Mouse (Mus musculus) CH12.LX (cell line): ENCODE results near the gene Srebf2. TPM values are rescaled to one million over a fixed set of nuclear protein-coding genes. Genes with fewer than 3 reads are reported as not detected.

Source experiments
- DNase-seq: peaks from one replicate; pipeline ENCODE4 v3.0.0-alpha.2; 2013; ENCODE audit errors: extremely low read depth
- H3K27ac ChIP-seq: 2 replicates; pipeline ENCODE4 v1.5.1; 2012; ENCODE audit warnings: low read depth, mild to moderate bottlenecking, control low read depth, moderate library complexity; ENCODE audit not compliant: insufficient read depth
- H3K27me3 ChIP-seq: replicated peaks from 2 replicates; pipeline ENCODE3; 2012; ENCODE audit warnings: inconsistent platforms
- H3K36me3 ChIP-seq, 2 experiments: replicated peaks in 1 of 2; 2 replicates each; pipeline versions ENCODE3 to v1.6.1; 2012; ENCODE audit warnings: inconsistent platforms in 1 of 2, low read length in 1 of 2, mild to moderate bottlenecking in 1 of 2, mixed read lengths in 1 of 2, moderate library complexity in 1 of 2; ENCODE audit not compliant: control insufficient read depth in 1 of 2, insufficient read depth in 1 of 2
- H3K4me1 ChIP-seq, 2 experiments: 2 replicates each; pipeline ENCODE4 v1.6.1; 2012; ENCODE audit warnings: inconsistent platforms in 1 of 2, moderate library complexity in 1 of 2; ENCODE audit not compliant: insufficient read depth in 2 of 2, control insufficient read depth in 1 of 2
- H3K4me2 ChIP-seq: 2 replicates; pipeline ENCODE4 v1.6.1; 2012; ENCODE audit warnings: low read depth, mild to moderate bottlenecking, control low read depth; ENCODE audit not compliant: poor library complexity, insufficient read depth, severe bottlenecking
- H3K4me3 ChIP-seq, 3 experiments: fragments of 150-350 bp in 1 of 3; sonication (generic) in 1 of 3; replicated peaks in 1 of 3; 2 replicates each; pipeline versions ENCODE3 to v1.5.1; 2011 to 2012; ENCODE audit warnings: low read depth in 2 of 3, low read length in 2 of 3, mild to moderate bottlenecking in 2 of 3, moderate library complexity in 2 of 3, control low read depth in 1 of 3, improper control_type of control experiment in 1 of 3, inconsistent platforms in 1 of 3, mixed read lengths in 1 of 3; ENCODE audit not compliant: poor library complexity in 1 of 3
- H3K79me2 ChIP-seq: replicated peaks from 2 replicates; pipeline ENCODE4 v1.6.1; 2012; ENCODE audit warnings: mild to moderate bottlenecking, moderate library complexity; ENCODE audit not compliant: control insufficient read depth, poor library complexity, insufficient read depth, severe bottlenecking; ENCODE audit errors: extremely low read depth
- H3K9ac ChIP-seq: 2 replicates; pipeline ENCODE4 v1.6.1; 2012; ENCODE audit warnings: low read depth, mild to moderate bottlenecking, control low read depth, moderate library complexity; ENCODE audit not compliant: insufficient read depth
- H3K9me3 ChIP-seq: replicated peaks from 2 replicates; pipeline ENCODE3; 2012; ENCODE audit warnings: low read length, inconsistent platforms, mixed read lengths
- BHLHE40 ChIP-seq: IDR thresholded peaks from 2 replicates; pipeline ENCODE4 v1.6.1; 2011; ENCODE audit warnings: mild to moderate bottlenecking, low read depth, low read length, improper control_type of control experiment
- CHD1 ChIP-seq: IDR thresholded peaks from 2 replicates; pipeline ENCODE4 v1.6.1; 2012; ENCODE audit warnings: low read depth, low read length, improper control_type of control experiment, inconsistent platforms
- E2F4 ChIP-seq: IDR thresholded peaks from 2 replicates; pipeline ENCODE4 v1.6.1; 2011; ENCODE audit warnings: low read depth, low read length, improper control_type of control experiment; ENCODE audit not compliant: insufficient replicate concordance
- EP300 ChIP-seq: IDR thresholded peaks from 2 replicates; pipeline ENCODE4 v1.6.1; 2011; ENCODE audit warnings: low read length, improper control_type of control experiment
- ETS1 ChIP-seq: conservative IDR thresholded peaks from 2 replicates; pipeline ENCODE4 v1.6.1; 2012; ENCODE audit warnings: low read depth, mild to moderate bottlenecking, inconsistent platforms, low read length, improper control_type of control experiment, moderate library complexity
- HCFC1 ChIP-seq: IDR thresholded peaks from 2 replicates; pipeline ENCODE4 v1.6.1; 2012; ENCODE audit warnings: low read depth, mild to moderate bottlenecking, inconsistent platforms, low read length, improper control_type of control experiment
- IRF4 ChIP-seq: IDR thresholded peaks from 2 replicates; pipeline ENCODE4 v1.6.1; 2014; ENCODE audit warnings: low read depth, mild to moderate bottlenecking, inconsistent platforms, low read length, improper control_type of control experiment
- JUN ChIP-seq: IDR thresholded peaks from 2 replicates; pipeline ENCODE4 v1.6.1; 2011; ENCODE audit warnings: low read depth, mild to moderate bottlenecking, low read length, improper control_type of control experiment, moderate library complexity; ENCODE audit not compliant: insufficient read depth
- MAX ChIP-seq: IDR thresholded peaks from 2 replicates; pipeline ENCODE4 v1.6.1; 2011; ENCODE audit warnings: low read length, improper control_type of control experiment
- MAZ ChIP-seq: IDR thresholded peaks from 2 replicates; pipeline ENCODE4 v1.6.1; 2012; ENCODE audit warnings: low read depth, mild to moderate bottlenecking, inconsistent platforms, low read length, improper control_type of control experiment, moderate library complexity
- MEF2A ChIP-seq: IDR thresholded peaks from 2 replicates; pipeline ENCODE4 v1.6.1; 2014; ENCODE audit warnings: low read depth, mild to moderate bottlenecking, inconsistent platforms, low read length, improper control_type of control experiment, borderline replicate concordance
- MXI1 ChIP-seq: IDR thresholded peaks from 2 replicates; pipeline ENCODE4 v1.6.1; 2011; ENCODE audit warnings: mild to moderate bottlenecking, low read depth, low read length, improper control_type of control experiment
- MYC ChIP-seq: IDR thresholded peaks from 2 replicates; pipeline ENCODE4 v1.6.1; 2011; ENCODE audit warnings: low read depth, mild to moderate bottlenecking, improper control_type of control experiment, low read length
- NELFE ChIP-seq: IDR thresholded peaks from 2 replicates; pipeline ENCODE4 v1.6.1; 2011; ENCODE audit warnings: low read depth, low read length, improper control_type of control experiment
- POLR2A ChIP-seq: IDR thresholded peaks from 2 replicates; pipeline ENCODE4 v1.6.1; 2011; ENCODE audit warnings: low read depth, mild to moderate bottlenecking, improper control_type of control experiment, low read length
- POLR2AphosphoS2 ChIP-seq: IDR thresholded peaks from 2 replicates; pipeline ENCODE4 v1.6.1; 2011; ENCODE audit warnings: low read depth, low read length, improper control_type of control experiment
- SIN3A ChIP-seq: IDR thresholded peaks from 2 replicates; pipeline ENCODE4 v1.6.1; 2012; ENCODE audit warnings: low read length, improper control_type of control experiment, inconsistent platforms
- SMC3 ChIP-seq: IDR thresholded peaks from 2 replicates; pipeline ENCODE4 v1.6.1; 2011; ENCODE audit warnings: low read depth, low read length, improper control_type of control experiment
- TBP ChIP-seq: conservative IDR thresholded peaks from 2 replicates; pipeline ENCODE4 v1.6.1; 2011; ENCODE audit warnings: low read depth, low read length, improper control_type of control experiment
- TCF12 ChIP-seq: IDR thresholded peaks from 2 replicates; pipeline ENCODE4 v1.6.1; 2014; ENCODE audit warnings: low read depth, mild to moderate bottlenecking, inconsistent platforms, low read length, improper control_type of control experiment
- USF1 ChIP-seq: IDR thresholded peaks from 2 replicates; pipeline ENCODE4 v1.6.1; 2014; ENCODE audit warnings: low read depth, mild to moderate bottlenecking, inconsistent platforms, low read length, improper control_type of control experiment
- ZC3H11A ChIP-seq: IDR thresholded peaks from 2 replicates; pipeline ENCODE4 v1.6.1; 2012; ENCODE audit warnings: low read depth, mild to moderate bottlenecking, inconsistent platforms, low read length, improper control_type of control experiment
- ZNF384 ChIP-seq: IDR thresholded peaks from 2 replicates; pipeline ENCODE4 v1.6.1; 2012; ENCODE audit warnings: low read depth, low read length, improper control_type of control experiment, inconsistent platforms
- dilution Hi-C: fragments of 300-500 bp; cut with MboI; formaldehyde crosslinking; loops from 2 replicates; pipeline ENCODE4 v1.14.3; 2020; ENCODE audit warnings: low sequenced_read_pairs; ENCODE audit not compliant: extremely low pct_unique_long_range_greater_than_20kb, extremely low pct_ligation_motif_present
- in situ Hi-C: fragments of 300-500 bp; cut with MboI; formaldehyde crosslinking; loops from 3 replicates; pipeline ENCODE4 v1.14.3; 2019; ENCODE audit warnings: low sequenced_read_pairs, low pct_ligation_motif_present, low pct_unique_long_range_greater_than_20kb, mixed read lengths
- polyA plus RNA-seq: library from polyadenylated mRNA; unstranded; fragments of >175 nt; gene quantifications from 2 replicates; pipeline ENCODE4 v1.2.1, GENCODE M21; 2012; ENCODE audit warnings: low read depth; ENCODE audit not compliant: insufficient read length
- total RNA-seq, 2 experiments: library from RNA; depleted of rRNA; stranded (reverse); fragments of 300-350 nt in 1 of 2; fragments of >200 nt in 1 of 2; gene quantifications; 2 replicates each; pipeline ENCODE4 v1.2.3; 2012 to 2014

Gene Srebf2
- total and polyA plus RNA-seq, 3 experiments, result 94.3 to 253 (median 159) TPM

DNA sequence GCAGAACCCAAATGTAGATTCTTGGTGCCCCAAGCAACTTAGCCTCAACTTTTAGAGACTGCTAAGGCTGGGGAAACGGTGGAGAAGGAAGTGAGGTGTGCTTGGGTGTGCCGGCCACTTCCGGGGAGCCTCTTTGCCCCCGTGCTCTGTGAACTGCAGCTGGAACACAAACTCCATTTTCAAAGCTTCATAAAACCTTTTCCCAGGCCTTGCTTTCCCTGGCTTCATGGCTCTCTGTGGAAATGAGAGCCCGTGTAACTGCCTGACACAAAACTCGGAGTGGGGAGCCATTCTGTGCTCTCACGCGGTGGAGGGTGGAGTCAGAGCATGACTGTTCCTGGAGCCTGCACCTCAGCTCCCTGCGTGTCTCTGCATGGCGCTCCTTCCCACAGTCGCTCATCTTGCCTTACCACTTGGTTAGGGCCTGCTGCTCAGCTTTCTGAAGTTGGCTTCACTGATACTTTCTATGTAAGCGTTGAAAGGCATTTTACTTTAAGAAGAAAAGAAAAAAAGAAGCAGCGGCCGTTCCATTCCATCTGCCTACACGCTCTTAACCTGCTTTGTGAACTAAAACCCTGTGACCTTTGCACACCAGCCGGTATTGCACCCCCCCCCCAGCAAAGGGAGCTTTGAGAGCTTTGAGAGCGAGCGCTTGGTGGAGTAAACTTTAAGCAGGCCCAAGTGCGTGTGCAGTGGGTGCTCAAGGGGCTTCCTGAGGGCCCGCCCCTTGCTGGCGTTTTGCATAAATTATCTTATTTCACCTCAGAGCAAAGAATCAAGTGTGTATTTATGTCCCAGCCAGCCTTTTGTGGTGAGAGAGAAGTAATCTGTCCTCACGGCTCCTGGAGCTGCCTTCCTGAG lies 19.5 kb downstream of the Srebf2 start (continued):
- peak; percentile 11; the same call in 1 of the 2 replicates for TF ChIP-seq ETS1
- TF ChIP-seq HCFC1, result peak; percentile 44
- peak; percentile 32; the same call in 1 of the 2 replicates for TF ChIP-seq TCF12
- TF ChIP-seq POLR2A, result peak; percentile 60
- TF ChIP-seq NELFE, result peak; percentile 20; the same call in 1 of the 2 replicates
- no peak for TF ChIP-seq JUN
- peak; percentile 22; the same call in 1 of the 2 replicates for TF ChIP-seq POLR2AphosphoS2
- TF ChIP-seq TBP, result 0 out of 2 replicates have a peak, but pooled peaks have one; percentile 31
- TF ChIP-seq E2F4, result no peak
- peak; percentile 50 for TF ChIP-seq SIN3A
- TF ChIP-seq ZC3H11A, result no peak
- no peak for TF ChIP-seq SMC3
- no peak for TF ChIP-seq ZNF384
- TF ChIP-seq MAX, result no peak; the same call in 1 of the 2 replicates
- TF ChIP-seq MYC, result peak; percentile 71

DNA sequence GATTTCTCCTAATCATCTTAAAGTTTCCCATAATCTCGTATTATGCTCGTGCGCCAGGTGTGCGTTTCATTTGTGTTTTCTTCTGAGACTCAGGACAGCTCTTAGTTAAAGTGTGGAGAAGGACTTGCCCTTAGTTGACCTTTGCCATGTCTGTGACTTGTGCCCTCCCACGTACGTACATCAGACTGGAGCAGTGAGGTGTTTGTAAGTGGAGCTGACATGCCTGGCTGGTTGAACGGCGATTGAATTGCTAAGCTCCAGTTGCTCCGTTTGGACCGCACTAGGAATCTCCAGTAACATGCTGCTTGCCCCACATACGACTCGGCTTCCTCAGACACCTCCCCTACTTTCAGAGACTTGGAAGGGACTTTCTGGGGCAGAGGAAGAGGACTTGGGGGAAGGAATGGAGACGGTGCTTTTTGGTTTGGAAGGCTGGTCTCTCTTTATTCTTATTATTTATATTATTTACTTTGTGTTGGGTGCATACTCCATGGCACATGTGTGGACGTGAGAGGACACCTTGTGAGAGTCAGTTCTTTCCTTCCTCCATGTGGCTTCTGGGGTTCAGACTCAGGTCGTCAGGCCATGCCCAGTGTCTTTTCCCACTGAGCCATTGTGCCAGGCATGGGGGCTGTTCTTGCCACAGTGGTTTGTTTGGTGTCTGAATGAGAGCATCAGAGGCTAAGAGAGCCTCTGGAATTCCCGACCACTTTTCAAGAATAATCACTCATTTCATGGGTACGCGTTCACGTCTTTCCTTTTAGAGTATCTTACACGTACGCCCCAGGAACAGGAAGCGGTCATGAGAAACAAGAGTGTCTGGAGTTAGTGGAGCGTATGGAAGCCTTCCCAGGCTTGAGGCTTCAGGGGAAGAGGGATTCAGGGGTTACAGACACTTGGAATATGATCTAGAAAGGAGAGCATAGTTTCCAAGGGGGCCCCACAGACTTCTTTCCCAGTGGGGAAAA lies 20.5 kb downstream of the Srebf2 start:
- DNase-seq, result no peak
- H3K4me3 ChIP-seq, result peak overlapping the region; percentile 13 to 41 (median 28)
- H3K4me2 ChIP-seq, result peak overlapping the region; percentile 96
- H3K9ac ChIP-seq, result peak overlapping the region; percentile 73
- peaks cover 9 to 53% of the 10 kb centered on the region in 2 experiments for H3K4me1 ChIP-seq
- H3K27ac ChIP-seq, result peak overlapping the region; percentile 96
- no peak for TF ChIP-seq HCFC1
- TF ChIP-seq MYC, result 0 out of 2 replicates have a peak, but pooled peaks have one; percentile 44
- TF ChIP-seq TCF12, result 0 out of 2 replicates have a peak, but pooled peaks have one; percentile 9
- no peak for TF ChIP-seq USF1
- TF ChIP-seq EP300, result 0 out of 2 replicates have a peak, but pooled peaks have one; percentile 9
- TF ChIP-seq SIN3A, result no peak; the same call in 1 of the 2 replicates
- TF ChIP-seq CHD1, result no peak
- TF ChIP-seq MEF2A, result no peak
- 0 out of 2 replicates have a peak, but pooled peaks have one; percentile 14 for TF ChIP-seq IRF4
- 0 out of 2 replicates have a peak, but pooled peaks have one; percentile 20 for TF ChIP-seq POLR2A
- 0 out of 2 replicates have a peak, but pooled peaks have one; percentile 24 for TF ChIP-seq BHLHE40
- TF ChIP-seq MAZ, result no peak
- peak; percentile 75; the same call in 1 of the 2 replicates for TF ChIP-seq MXI1
- peaks cover 27 to 48% of the 10 kb centered on the region in 2 experiments for H3K36me3 ChIP-seq
- in situ Hi-C loops (no loop called here), dilution Hi-C loops (no loop called here)
- no peaks in the 10 kb centered on the region for H3K27me3 ChIP-seq
- peaks cover 59% of the 10 kb centered on the region for H3K79me2 ChIP-seq
- H3K9me3 ChIP-seq, result no peaks in the 10 kb centered on the region
